Mouse (Mus musculus) megakaryocyte-erythroid progenitor cell, adult 5 weeks (primary cell): ENCODE data around the gene Ppef1. TPM values are rescaled to one million over a fixed set of nuclear protein-coding genes. Genes with fewer than 3 reads are reported as not detected.

Experiments used
- polyA plus RNA-seq: library from polyadenylated mRNA; stranded (reverse); fragments of >175 nt; gene quantifications from 2 replicates; pipeline ENCODE4 v1.2.3, GENCODE M21; 2012

Gene Ppef1
- polyA plus RNA-seq: not detected in 2 replicates

GRCm38 (mm10) chrX:160735650-160736049 lies at the start of gene Ppef1:
Gene Ppef1 (minus strand): TSS chrX:160735765.

GRCm38 (mm10) chrX:160767713-160768112 lies 32.1 kb upstream of the Ppef1 start, which contains the start of gene Rs1:
Gene Rs1 (plus strand): TSS chrX:160768013.

Other genes with a start within 250 kb of the Ppef1 start
- 15.4 and 18.8 TPM in 2 replicates for gene Phka2, start 233.6 kb downstream of the Ppef1 start, polyA plus RNA-seq
- gene Rs1, start 32.2 kb upstream of the Ppef1 start, polyA plus RNA-seq: 0.01 TPM in 1 of 2 replicates, not detected in the other
- gene Gja6, start 171.3 kb upstream of the Ppef1 start, polyA plus RNA-seq: not detected in 2 replicates